Mouse (Mus musculus): ENCODE measurements around the gene Ankrd44. TPM values are rescaled to one million over a fixed set of nuclear protein-coding genes. Genes with fewer than 3 reads are reported as not detected.
"Not testable (repeated sequence)": the region's sequence is repeated elsewhere in the genome, so short reads cannot be mapped to it uniquely, and the experiment has no call there.

The Ankrd44 gene
- 7.1 and 11.2 TPM in 2 replicates for polyA plus RNA-seq (2012; rRNA removed)

GRCm38 (mm10) chr1:54925971-54926771 lies at the start of gene Ankrd44:
TSS of gene Ankrd44 (minus strand) at chr1:54926387.
- WGBS = under 1% methylated on average over 90 of the region's 94 CpGs
- no peak for DNase-seq (ENCODE audit: low read depth, low spot score)

- DNase-seq (ENCODE audit: low read depth, low spot score) = no peak
- WGBS = 76% methylated on average over 5 of the region's 5 CpGs
These were observed 45.7 kb upstream of the Ankrd44 start for GRCm38 (mm10) chr1:54971687-54972404.

GRCm38 (mm10) chr1:54966858-54967257 lies 40.7 kb upstream of the Ankrd44 start:
- DNase-seq (ENCODE audit: low read depth, low spot score) = no peak

GRCm38 (mm10) chr1:54965159-54965995 lies 39.2 kb upstream of the Ankrd44 start:
- WGBS = 58% methylated on average over 11 of the region's 11 CpGs
- no peak for DNase-seq (ENCODE audit: low read depth, low spot score)

More at GRCm38 (mm10) chr1:54966858-54967257, 40.7 kb upstream of the Ankrd44 start:
- 83% methylated on average over 3 of the region's 3 CpGs for WGBS

GRCm38 (mm10) chr1:54961724-54962123 lies 35.5 kb upstream of the Ankrd44 start:
- 78% methylated on average over 9 of the region's 9 CpGs for WGBS
- no peak for DNase-seq (ENCODE audit: low read depth, low spot score)

- DNase-seq (ENCODE audit: low read depth, low spot score) = no peak
- 73% methylated on average over 9 of the region's 9 CpGs for WGBS
These were observed 34.5 kb upstream of the Ankrd44 start for GRCm38 (mm10) chr1:54960613-54961165.

- DNase-seq (ENCODE audit: low read depth, low spot score) = no peak
- WGBS = 73% methylated on average over 3 of the region's 3 CpGs
These were observed 32.3 kb upstream of the Ankrd44 start for GRCm38 (mm10) chr1:54958525-54958924.

- DNase-seq (ENCODE audit: low read depth, low spot score) = not testable (repeated sequence)
- 92% methylated on average over 14 of the region's 14 CpGs for WGBS
These were observed 30.8 kb upstream of the Ankrd44 start for GRCm38 (mm10) chr1:54956995-54957394.

- no peak for DNase-seq (ENCODE audit: low read depth, low spot score)
- WGBS = 72% methylated on average over 4 of the region's 4 CpGs
These were observed 28.7 kb upstream of the Ankrd44 start for GRCm38 (mm10) chr1:54954856-54955255.

GRCm38 (mm10) chr1:54944648-54945047 lies 18.5 kb upstream of the Ankrd44 start:
- DNase-seq (ENCODE audit: low read depth, low spot score) = no peak
- WGBS = 58% methylated on average over 3 of the region's 3 CpGs

- no peak for DNase-seq (ENCODE audit: low read depth, low spot score)
- 76% methylated on average over 3 of the region's 3 CpGs for WGBS
These were observed 9.3 kb upstream of the Ankrd44 start for GRCm38 (mm10) chr1:54935466-54935865.

- DNase-seq (ENCODE audit: low read depth, low spot score) = no peak
- 73% methylated on average over 2 of the region's 2 CpGs for WGBS
These were observed 8.7 kb upstream of the Ankrd44 start for GRCm38 (mm10) chr1:54934911-54935310.

- WGBS = 79% methylated on average over 5 of the region's 5 CpGs
- no peak for DNase-seq (ENCODE audit: low read depth, low spot score)
These were observed 7.5 kb upstream of the Ankrd44 start for GRCm38 (mm10) chr1:54933646-54934045.

GRCm38 (mm10) chr1:54932456-54933115 lies 6.4 kb upstream of the Ankrd44 start:
- WGBS = 97% methylated on average over 1 of the region's 1 CpGs
- DNase-seq (ENCODE audit: low read depth, low spot score) = no peak

- WGBS = 77% methylated on average over 5 of the region's 5 CpGs
- DNase-seq (ENCODE audit: low read depth, low spot score) = no peak
These were observed 5.0 kb upstream of the Ankrd44 start for GRCm38 (mm10) chr1:54931231-54931630.

- no peak for DNase-seq (ENCODE audit: low read depth, low spot score)
- 53% methylated on average over 8 of the region's 8 CpGs for WGBS
These were observed 4.5 kb upstream of the Ankrd44 start for GRCm38 (mm10) chr1:54930670-54931200.

- WGBS = 2% methylated on average over 30 of the region's 30 CpGs
- DNase-seq (ENCODE audit: low read depth, low spot score) = no peak
These were observed 694 bp downstream of the Ankrd44 start for GRCm38 (mm10) chr1:54925451-54925934.

GRCm38 (mm10) chr1:54924760-54925159 lies 1.4 kb downstream of the Ankrd44 start:
- DNase-seq (ENCODE audit: low read depth, low spot score) = no peak
- WGBS = 61% methylated on average over 7 of the region's 7 CpGs

- WGBS = 80% methylated on average over 4 of the region's 4 CpGs
- DNase-seq (ENCODE audit: low read depth, low spot score) = no peak
These were observed 1.9 kb downstream of the Ankrd44 start for GRCm38 (mm10) chr1:54924309-54924685.

All from large intestine, adult 2 months (tissue).